Mouse (Mus musculus) brain, adult 2 months (tissue): ENCODE results near the gene Tex35.

ENCODE experiments used
- DNase-seq: peaks from one replicate; pipeline ENCODE4 v3.0.0; 2011; ENCODE audit warnings: low read depth, low spot score

Gene Tex35

DNA sequence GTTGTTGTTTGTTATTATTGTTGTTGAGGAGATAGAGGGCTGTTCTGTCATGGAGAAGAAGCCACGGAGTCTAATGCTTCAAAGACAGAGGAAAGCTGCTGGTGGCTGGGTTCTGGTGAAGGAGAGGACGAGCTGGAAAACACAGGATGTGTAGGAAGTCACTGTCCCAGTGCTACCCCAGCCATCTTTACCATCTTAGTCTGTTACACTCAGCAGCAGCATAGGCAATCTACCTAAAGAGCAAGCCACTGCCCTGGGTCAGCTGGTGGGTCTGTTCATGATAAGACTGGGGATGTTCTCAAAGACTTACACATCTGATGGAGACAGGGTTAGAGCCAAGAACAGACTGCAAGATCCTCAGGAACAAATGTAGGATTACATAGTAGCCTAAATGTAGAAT is 58.6 kb downstream of the Tex35 start:
- no peak for DNase-seq
